Mouse (Mus musculus) olfactory bulb, adult 2 months (tissue): ENCODE data around the gene Tssc4.

Experiments
- CTCF ChIP-seq: fragments of 200-500 bp; IDR thresholded peaks from 2 replicates; pipeline ENCODE4 v1.5.1; 2012; ENCODE audit warnings: low read depth, mild to moderate bottlenecking, low read length, moderate library complexity; ENCODE audit not compliant: insufficient read depth
- POLR2A ChIP-seq: fragments of 200-500 bp; IDR thresholded peaks from 2 replicates; pipeline ENCODE4 v1.6.1; 2012; ENCODE audit warnings: mild to moderate bottlenecking, low read depth, low read length, moderate library complexity; ENCODE audit not compliant: insufficient read depth

- TF ChIP-seq POLR2A (no peak), CTCF (no peak)
Observed at GRCm38 (mm10) chr7:143049331-143049730, 19.7 kb upstream of the Tssc4 start.
